Mouse (Mus musculus): Measurements from ENCODE around the gene Flad1.

Flad1 gene

DNA sequence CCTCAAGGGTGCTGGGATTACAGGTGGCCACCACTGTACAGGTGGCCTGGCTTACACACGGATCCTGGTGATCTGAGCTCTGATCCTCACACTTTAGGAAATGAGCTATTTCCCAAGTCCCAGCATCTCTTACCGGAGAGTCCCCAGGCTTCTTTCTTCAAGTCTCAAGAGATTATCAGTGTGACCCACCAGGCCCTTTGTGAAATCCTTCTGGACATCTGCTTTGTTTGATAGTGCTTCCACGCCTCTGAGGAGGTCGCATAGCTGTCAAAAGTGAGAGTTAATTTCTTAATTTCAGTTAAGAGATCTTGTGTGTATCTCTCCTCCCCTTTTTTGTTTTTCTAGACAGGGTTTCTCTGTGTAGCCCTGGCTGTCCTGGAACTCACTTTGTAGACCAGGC is 14.2 kb upstream of the Flad1 start:
- 96% methylated on average over 4 of the region's 4 CpGs for WGBS

DNA sequence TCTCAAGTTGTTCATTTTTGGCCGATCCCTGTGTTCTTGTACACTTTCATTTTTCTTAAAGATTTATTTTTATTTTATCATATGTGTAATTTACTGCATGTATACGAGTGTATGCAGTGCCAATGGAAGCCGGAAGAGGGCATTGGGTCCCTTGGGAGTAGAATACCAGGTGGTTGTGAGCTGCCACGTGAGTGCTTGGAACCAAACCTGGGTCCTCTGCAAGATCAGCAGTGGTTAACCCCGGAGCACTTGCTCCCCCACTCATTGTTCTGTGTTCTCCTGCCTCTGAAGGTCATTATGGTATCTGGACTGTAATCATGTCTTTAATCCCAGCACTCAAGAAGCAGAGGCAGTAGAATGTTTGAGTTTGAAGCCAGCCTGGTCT is 13.5 kb upstream of the Flad1 start:
- WGBS: 75% methylated on average over 5 of the region's 5 CpGs

DNA sequence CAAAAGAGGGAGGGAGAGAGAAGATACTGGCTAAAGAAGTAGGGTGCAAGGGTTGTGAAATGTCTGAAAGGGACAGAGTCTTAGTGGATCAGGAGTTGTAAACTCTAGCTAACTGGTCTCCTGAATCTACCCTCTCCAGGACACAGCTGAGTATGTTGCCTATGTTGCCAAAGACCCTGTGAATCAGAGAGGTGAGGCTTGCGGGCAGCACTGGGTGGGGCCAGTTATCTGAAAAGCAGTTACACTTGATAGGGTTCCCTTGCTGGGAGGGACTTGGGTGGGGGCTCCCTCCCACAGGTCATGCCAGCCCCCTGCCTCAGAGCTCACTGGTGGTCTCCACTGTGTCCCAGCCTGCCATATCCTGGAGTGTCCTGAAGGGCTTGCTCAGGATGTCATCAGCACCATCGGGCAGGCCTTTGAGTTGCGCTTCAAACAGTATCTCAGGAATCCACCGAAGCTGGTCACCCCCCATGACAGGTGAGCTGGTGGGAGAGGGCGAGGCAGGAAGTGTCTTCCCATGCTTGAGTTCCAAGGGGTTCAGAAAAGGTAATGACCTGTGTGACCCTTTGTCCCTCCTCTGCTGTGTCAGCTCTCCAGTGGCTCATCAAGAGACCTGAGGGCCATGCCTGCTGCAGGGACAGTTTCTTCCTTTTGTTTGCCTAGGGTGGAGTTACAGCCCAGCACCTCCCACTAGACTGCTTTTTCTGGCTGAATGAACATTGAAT is 12.9 kb upstream of the Flad1 start:
- WGBS: 93% methylated on average over 5 of the region's 5 CpGs

DNA sequence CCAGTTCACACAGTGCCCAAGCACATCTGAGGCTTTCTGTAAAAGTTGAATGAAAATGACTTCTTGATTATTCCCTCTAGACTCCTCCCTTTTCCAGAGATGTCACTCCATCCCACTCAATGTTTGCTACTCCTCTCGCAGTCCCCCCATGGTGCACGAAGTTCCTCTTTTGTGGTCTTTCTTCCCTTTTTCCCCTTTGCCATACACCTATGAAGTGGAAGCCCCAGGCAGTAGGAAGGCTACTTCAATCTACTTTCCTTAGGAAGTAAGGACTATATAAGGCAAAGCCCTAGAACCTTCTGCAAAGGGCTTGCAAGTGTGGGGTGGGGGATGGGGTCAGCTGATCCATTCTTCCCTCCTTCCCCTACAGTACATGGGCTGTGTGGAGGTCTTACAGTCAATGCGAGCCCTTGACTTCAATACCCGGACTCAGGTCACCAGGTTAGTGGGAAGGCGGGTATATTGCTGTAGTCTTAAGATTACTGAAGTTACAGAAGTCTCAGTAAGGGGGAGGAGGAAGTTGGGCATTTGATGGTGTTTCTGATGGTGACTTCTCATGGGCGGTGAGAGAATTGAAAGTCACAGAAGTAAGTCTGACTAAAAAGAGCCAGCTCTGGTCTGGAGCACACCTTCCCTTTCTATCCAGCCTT is 11.0 kb upstream of the Flad1 start:
- WGBS: 69% methylated on average over 6 of the region's 6 CpGs

DNA sequence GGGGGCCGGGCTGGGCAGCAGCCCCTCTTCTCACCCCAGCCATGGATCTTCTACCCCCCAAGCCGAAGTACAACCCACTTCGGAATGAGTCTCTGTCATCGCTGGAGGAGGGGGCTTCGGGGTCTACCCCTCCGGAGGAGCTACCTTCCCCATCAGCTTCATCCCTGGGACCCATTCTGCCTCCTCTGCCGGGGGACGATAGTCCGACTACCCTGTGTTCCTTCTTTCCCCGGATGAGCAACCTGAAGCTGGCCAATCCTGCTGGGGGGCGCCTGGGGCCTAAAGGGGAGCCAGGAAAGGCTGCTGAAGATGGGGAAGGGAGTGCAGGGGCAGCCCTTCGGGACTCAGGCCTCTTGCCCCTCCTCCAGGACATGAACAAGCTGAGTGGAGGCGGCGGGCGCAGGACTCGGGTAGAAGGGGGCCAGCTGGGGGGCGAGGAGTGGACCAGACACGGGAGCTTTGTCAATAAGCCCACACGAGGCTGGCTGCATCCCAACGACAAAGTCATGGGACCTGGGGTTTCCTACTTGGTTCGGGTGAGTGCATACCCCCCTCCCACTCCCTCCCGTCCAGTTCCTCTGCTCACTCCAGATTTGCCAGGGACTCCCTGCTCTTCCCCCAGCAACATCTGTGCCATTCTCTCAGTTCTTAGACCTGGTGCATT is 10.3 kb upstream of the Flad1 start:
- 17% methylated on average over 22 of the region's 22 CpGs for WGBS

DNA sequence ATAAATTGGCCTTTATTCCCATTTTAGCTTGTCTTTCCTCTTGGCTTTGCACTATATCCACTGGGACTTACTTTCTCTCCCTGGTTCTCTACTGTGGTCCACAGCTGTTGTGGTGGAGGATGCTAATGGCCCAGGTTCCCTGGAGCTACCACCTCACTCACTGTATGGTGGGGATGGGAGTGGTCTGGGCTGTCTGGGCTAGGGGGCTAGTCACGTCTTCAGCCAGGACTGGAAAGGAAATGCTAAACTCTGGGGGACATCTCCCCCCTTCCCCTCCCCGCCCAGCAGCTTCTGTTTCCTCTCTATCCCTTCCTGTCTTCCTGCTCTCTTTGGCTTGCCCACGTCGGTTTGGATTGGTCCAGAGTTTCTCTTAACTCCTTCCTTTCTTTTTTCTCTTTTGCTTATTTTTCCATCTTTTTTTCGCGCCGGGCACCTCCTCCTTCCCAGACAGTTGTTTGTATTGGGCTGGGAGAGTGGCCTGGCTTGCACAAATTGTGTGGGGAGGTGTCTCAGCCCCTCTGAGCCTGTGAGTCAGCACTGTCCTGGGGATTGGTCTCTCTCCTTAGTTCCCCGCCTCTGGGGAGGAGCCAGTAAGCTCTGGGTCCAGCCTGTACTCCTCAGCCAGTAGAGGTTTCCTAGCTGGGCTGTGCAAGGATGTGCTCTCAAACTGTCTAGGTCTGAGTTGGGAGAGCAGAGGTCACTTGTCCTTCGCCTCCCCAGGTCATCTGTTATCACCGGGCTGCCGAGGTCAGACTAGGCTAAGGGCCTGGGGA is 9.5 kb upstream of the Flad1 start:
- WGBS: 9% methylated on average over 11 of the region's 11 CpGs

DNA sequence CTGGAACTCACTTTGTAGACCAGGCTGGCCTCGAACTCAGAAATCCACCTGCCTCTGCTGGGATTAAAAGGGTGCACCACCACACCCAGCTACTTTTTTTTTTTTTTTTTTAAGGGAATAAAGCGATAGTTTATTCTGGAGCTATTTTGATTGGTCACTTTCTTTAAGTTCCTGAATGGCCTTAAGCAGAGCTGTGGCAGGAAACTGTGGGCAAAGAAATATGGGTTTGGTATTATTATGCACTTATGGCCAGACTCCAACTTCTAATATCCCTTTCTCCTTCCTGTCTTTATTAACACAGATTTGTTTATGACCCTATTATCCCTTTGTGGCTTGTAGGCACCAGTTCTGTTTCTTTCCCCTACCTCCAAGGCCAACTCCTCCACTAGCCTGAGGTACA is 8.8 kb upstream of the Flad1 start:
- 71% methylated on average over 2 of the region's 2 CpGs for WGBS

DNA sequence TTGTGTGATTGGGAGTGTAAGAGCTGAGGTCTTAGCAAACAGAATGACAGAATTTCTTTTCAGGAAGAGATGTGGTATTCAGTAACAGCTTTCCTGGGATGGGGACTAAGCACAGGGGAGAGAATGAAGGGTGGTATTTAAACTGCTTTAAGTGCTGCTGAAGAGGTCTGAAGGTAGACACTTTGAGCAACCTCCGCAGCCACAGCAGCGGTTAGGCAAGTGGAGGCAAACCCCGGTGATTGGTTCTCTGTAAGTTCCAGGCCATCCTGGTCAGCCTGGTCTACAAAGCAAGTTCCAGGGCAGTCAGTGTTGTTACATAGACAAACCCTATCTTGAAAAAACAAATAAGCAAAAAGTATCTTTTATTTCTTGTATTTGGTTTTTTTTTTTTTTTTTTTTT is 8.3 kb upstream of the Flad1 start:
- WGBS: 51% methylated on average over 3 of the region's 3 CpGs

DNA sequence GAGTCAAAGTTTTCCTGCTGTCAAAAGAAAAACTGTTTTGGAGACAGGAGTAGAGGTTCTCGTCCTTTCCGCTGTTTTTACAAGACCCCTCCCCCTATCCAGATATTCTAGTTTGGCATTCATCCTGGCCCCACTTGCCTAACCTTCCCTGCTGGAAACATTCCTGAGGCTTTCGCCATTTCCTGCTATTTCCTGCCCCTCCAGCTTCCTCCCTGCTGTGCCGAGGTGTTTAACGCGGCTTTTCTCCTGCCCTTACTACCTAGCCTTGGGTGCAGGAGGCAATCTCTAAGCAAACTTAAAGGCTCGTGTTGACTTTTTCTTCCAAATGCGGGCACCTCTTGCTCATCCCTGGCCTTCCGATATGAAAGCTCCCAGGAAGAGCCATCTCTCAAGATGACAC is 7.9 kb upstream of the Flad1 start:
- 12% methylated on average over 9 of the region's 9 CpGs for WGBS

DNA sequence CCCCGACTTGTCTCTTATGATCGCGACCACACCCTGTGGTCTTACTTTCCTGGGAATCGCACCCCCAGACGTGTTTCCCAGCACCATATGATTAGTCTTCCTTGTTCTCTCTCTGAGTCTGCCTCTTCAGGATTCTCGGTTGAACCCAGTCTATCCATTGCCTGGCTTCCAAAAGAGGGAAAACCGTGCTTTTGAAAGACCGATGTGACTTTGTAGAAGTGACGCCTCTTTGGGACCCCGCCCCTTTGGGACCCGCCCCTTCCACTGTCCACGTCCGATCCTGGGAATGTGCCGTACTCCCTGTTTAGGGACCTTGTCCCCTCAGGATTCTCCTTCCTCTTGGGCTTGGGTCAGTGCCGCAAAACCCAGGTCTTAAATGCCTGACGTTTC is 7.2 kb upstream of the Flad1 start:
- WGBS: under 1% methylated on average over 16 of the region's 16 CpGs

DNA sequence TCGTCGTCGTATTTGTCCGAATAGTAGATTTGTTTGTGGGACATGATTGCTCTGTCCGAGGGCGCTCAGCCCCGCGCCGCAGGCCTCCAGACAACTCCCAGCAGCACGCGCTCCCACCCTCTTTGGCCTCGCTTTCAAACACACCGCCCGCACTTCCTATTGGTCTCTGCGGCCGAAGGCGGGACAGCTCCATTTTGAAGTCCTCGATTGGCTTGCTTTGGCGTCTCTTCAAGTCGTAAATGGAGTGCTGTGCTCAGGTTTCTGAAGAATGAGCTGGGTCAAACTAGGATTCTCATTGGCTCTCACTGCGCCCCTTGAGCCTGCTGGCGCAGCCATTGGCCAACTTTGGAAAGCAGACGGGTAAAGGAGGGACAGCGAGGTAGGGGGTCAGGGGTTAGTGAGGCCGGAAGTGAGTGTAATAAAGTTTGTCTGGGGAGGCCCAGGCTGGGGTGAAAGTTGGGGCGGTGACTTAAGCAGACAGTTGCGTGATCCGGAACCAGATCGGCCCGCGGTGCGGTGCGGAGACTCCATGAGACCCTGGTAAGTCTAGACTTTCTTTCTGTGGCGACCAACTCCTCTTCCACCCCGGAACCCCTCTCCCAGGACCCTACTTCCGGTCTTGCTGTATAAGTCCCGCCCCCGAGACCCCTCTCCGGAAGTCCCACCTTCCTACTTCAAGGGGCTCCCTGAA is 6.6 kb upstream of the Flad1 start, which contains the start of the genes Cks1b and Shc1:
TSS of gene Cks1b (minus strand) at position 214 of the 691 bp plus-strand sequence.
TSS of gene Shc1 (plus strand) at position 274 of the 691 bp plus-strand sequence.
- whole genome bisulfite sequencing: under 1% methylated on average over 39 of the region's 39 CpGs

DNA sequence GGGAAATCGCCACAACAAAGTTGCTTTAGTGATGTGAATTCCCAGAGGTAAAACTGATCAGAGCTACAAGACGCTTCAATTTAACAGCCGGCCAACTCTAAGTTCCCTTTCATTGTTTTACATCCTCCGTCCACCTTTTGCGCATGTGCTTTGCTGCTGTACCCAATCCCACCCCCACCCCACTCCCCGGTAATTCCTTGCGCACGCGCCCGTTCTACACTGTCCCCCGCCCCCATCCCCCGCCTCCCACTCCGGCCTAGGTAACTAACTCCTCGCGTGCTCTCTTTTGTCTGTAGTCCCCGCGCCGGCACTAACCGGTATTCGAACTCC is 6.1 kb upstream of the Flad1 start:
- WGBS: under 1% methylated on average over 20 of the region's 20 CpGs

DNA sequence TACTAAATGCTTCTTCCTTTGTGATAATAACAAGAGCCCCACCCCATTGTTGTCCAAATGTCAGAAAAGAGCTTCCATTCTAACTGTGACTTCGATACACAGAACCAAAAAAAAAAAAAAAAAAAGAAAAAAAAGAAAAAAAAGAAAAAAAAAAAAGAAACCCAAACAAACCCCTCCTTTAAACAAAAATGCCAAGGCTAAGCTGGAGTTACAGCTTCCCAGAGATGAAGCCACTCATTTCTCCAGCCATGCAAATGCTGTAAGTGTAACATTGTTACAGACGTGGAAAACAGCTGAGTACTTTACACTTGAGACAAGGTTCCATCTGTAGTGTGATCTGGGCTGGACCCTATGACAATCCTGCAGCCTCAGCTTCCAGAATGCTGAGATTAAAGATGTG is 5.5 kb upstream of the Flad1 start:
- 32% methylated on average over 2 of the region's 2 CpGs for WGBS

DNA sequence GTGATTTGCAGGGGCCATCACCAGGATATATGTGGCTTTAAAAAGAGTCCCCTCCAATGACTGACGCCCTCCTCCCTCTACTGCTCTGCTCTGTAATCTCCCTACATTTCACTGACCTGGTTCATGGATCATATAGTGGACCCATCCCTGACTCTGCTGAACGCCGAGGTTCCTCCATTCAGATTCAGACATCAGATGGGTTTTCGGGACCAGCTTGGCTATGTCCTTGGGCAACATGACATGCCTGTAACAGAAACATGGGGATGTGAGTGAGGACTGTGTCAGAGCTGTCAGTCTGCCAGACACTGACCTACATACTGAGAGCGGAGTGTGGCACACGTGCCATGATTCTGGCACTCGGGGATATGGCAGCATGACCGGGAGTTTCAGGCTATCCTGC is 4.5 kb upstream of the Flad1 start:
- 96% methylated on average over 8 of the region's 8 CpGs for WGBS

DNA sequence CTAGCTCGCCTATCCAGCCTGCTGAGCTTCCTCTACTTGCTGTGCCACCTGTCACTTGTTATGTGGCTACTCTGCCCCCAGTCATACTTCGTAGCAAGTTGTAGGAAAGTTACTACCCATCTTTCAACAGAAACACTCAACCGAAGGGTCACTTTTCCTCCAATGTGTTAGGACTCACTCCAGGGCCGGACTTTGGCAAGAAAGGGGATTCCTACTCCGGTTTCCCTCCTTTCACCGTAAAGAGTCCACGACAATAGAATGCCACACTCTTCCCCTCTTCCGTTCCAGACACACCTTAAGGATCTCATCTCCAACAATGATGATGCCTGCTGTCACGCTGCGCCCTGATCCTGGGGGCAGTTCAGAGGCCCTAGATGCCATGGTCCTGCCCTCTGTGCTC is 806 bp downstream of the Flad1 start:
- WGBS: 75% methylated on average over 10 of the region's 10 CpGs

DNA sequence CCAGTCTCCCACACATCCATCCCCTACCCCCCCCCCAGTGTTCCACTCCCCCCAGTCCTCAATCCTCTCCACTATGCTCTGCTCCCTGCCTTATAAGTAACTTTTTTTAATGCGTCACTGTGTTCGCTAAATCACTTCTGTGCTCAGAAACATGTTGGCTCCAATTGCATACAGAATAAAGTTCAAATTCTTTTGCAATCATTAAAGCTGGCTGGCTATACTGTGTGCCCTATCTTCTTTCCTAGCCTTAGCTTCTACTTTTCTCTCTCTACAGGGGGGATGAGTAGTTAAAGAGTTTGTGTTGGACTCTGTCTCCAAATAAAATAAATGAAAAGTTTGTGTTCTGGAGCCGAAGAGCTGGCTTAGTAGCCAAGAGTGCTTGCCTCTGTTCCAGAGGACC is 2.0 kb downstream of the Flad1 start:
- 81% methylated on average over 3 of the region's 3 CpGs for WGBS

DNA sequence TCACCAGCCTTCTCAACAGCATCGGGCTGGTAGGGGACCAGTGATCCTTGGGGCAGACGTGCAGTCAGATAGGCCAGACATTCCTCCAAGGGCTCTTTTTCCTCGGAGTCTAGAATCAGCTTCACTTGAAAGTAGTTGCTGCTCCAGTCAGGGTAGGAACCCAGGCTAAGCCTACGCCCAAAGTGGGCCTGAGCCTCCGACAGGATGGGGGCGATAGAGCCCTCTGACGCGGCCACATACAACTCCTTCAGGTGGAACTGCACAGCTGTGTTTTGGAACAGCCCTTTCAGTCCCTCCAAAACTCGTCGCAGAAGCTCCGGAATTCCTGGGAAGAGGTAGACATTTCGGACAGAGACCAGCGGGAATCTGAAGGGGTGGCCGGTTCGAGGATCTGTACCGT is 3.2 kb downstream of the Flad1 start:
- whole genome bisulfite sequencing: 74% methylated on average over 16 of the region's 16 CpGs

DNA sequence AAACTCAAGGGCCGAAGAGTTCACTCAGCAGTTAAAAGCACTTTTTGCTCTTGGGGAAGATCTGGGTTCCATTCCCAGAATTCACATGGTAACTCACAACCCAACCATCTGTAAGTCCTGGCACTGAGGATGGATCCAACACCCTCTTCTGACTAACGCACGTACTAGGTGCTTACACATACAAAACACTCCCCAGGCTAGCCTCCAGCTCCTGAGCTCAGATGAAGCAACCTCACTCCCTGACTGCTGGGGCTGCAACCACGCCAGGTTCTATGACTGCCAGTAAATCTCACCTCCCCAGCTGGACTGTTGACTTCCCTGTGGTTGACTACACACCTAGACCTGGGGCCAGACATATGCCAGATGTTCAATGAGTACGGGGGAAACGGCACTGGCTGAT is 4.8 kb downstream of the Flad1 start:
- 72% methylated on average over 6 of the region's 6 CpGs for WGBS

DNA sequence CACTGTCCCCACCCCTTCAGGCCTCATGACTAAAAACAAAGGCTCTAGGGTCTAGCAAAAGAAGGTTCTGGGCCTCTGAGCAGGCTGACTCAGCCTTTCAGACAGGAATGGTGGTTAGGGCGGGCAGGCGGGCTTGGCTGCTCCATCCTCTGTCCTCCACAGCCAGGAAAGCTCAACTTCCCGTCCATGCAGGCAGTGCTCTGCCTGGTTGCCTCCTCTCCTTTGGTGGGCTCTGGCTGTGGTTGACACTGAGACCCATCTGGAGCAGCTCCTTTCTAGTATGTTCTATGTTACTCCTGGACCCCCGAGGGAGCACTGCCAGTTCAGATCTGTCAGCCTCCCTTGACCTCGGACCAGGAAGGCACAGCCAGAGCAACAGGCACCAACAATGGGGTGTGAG is 9.0 kb downstream of the Flad1 start, which contains the start of gene Lenep:
TSS of gene Lenep (minus strand) at position 101 of the 400 bp plus-strand sequence.
- WGBS: 82% methylated on average over 5 of the region's 5 CpGs

DNA sequence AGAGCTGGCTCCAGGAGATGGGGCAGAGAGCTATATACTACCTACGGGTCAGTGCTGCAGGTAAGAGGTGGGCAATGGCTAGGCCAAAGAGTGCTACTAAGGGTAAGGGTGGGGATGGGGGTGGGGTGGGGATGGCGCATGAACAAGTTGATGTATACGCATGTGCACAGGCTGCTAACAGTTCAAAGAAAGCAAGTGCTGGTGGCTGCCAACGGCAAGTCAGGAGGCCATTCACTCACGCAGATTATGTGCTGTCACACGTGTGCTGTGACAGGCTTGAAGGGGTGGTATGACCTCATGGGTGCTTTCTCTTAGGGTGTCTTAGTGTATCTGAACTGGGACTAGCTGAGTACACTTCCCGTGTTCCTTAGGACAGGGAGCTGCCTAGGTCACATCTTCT is 10.3 kb downstream of the Flad1 start:
- 91% methylated on average over 7 of the region's 7 CpGs for WGBS

DNA sequence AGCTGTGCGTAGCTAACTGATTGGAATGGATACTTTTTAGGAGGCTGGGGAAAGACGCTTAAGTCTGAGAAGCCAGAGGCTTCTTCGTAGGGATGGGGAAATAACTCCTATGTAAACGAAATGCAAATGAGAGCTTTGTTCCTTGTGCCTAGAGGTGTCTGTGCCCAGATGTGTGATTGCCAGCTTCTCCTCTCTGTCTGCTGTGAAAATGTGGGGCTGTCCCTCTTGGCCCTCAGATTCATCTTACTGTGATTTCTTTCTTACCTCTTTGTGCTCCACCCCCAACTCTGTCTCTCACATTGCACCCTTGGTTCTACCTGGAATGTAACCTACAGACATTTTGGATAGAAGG is 15.0 kb downstream of the Flad1 start:
- WGBS: under 1% methylated on average over 4 of the region's 4 CpGs

Measured in cerebral cortex, adult 2 months (tissue).